Mouse (Mus musculus): ENCODE data around the gene Hlf. TPM values are rescaled to one million over a fixed set of nuclear protein-coding genes. Genes with fewer than 3 reads are reported as not detected.

Hlf gene
- total RNA-seq, 2 experiments from 2014 or later, result 124 to 142 TPM

Other genes starting within 250 kb of the Hlf start
- gene Gm45716, start 203.2 kb downstream of the Hlf start, total RNA-seq (2021), result 1 to 10 TPM; 4.1 to 4.7 TPM
- gene Mmd, start 141.4 kb downstream of the Hlf start, total RNA-seq (2021), result 100 to 1,000 TPM; 217 TPM
- gene Stxbp4, start 247.2 kb upstream of the Hlf start, total RNA-seq (2021), result 10 to 100 TPM; 10.6 to 11.4 TPM
- 10 to 100 TPM; 26.4 to 30.5 TPM for gene Cox11, start 247.3 kb upstream of the Hlf start, total RNA-seq (2021)

Measured in left cerebral cortex, adult 18-20 months (tissue).